Mouse (Mus musculus) intestine, embryonic 14.5 days (tissue): ENCODE results near the gene Gramd1b. TPM values are rescaled to one million over a fixed set of nuclear protein-coding genes. Genes with fewer than 3 reads are reported as not detected.

Experiments
- ATAC-seq: fragments of 200-750 bp; cut with Nextera tagmentation; replicated peaks from 2 replicates; pipeline ENCODE4 v1.8.0; 2017; ENCODE audit warnings: low read depth, moderate number of reproducible peaks, moderate TSS enrichment, moderate library complexity; ENCODE audit not compliant: low FRiP score, low TSS enrichment
- DNase-seq: peaks from one replicate; pipeline ENCODE4 v3.0.0-alpha.2; 2018; ENCODE audit warnings: low spot score
- H3K27ac ChIP-seq: fragments of 300-500 bp; sonication (generic); 2 replicates; pipeline ENCODE4 v1.5.1; 2014; ENCODE audit warnings: low read depth, mild to moderate bottlenecking, control low read depth
- H3K27me3 ChIP-seq: fragments of 300-500 bp; sonication (generic); replicated peaks from 2 replicates; pipeline ENCODE4 v1.6.1; 2014; ENCODE audit warnings: low read length, control low read depth; ENCODE audit not compliant: control insufficient read depth, insufficient read depth
- H3K36me3 ChIP-seq: fragments of 300-500 bp; sonication (generic); 2 replicates; pipeline ENCODE4 v1.6.1; 2014; ENCODE audit warnings: low read length, control low read depth; ENCODE audit not compliant: control insufficient read depth, insufficient read depth
- H3K4me1 ChIP-seq: fragments of 300-500 bp; sonication (generic); replicated peaks from 2 replicates; pipeline ENCODE4 v1.6.1; 2014; ENCODE audit warnings: low read length, control low read depth, mixed read lengths; ENCODE audit not compliant: control insufficient read depth, insufficient read depth
- H3K4me2 ChIP-seq: fragments of 300-500 bp; sonication (generic); 2 replicates; pipeline ENCODE4 v1.6.1; 2014; ENCODE audit warnings: low read length
- H3K4me3 ChIP-seq: fragments of 300-500 bp; sonication (generic); 2 replicates; pipeline ENCODE4 v1.5.1; 2014; ENCODE audit warnings: low read depth, low read length, control low read depth, mixed read lengths
- H3K9ac ChIP-seq: fragments of 300-500 bp; sonication (generic); 2 replicates; pipeline ENCODE4 v1.6.1; 2014; ENCODE audit warnings: mild to moderate bottlenecking, low read length
- H3K9me3 ChIP-seq: fragments of 300-500 bp; sonication (generic); 2 replicates; pipeline ENCODE4 v1.6.1; 2016; ENCODE audit warnings: low read length, control low read depth; ENCODE audit not compliant: control insufficient read depth
- WGBS: fragments of 180-500 bp; shearing (Covaris S2); extraction: QIAGEN DNeasy Blood & Tissue Kit; methylation state at CpG from one replicate; pipeline ENCODE4 v1.1.7; 2014; 5-methylcytosine and 5-hydroxymethylcytosine counted together
- polyA plus RNA-seq: library from polyadenylated mRNA; unstranded; fragments of >200 nt; fragmentation: Nextera tagmentation; extraction: Ambion mirVana; gene quantifications from 2 replicates; pipeline ENCODE4 v1.2.1, GENCODE M21; 2014

The Gramd1b gene
- polyA plus RNA-seq, 1 experiment from 2014 or later: 3.5 TPM

- Histone ChIP-seq H3K9me3 (no peaks in the 10 kb centered on the region), H3K9ac (no peak overlapping the region), H3K4me1 (peaks cover 7% of the 10 kb centered on the region), H3K4me2 (no peak overlapping the region), H3K4me3 (no peak overlapping the region), H3K27ac (no peak overlapping the region), H3K36me3 (no peaks in the 10 kb centered on the region; the same call in 1 of the 2 replicates), H3K27me3 (no peaks in the 10 kb centered on the region)
- no peak for DNase-seq
- WGBS: 76% methylated on average over 5 of the region's 5 CpGs
- ATAC-seq: no peak
Measured at GRCm38 (mm10) chr9:40318771-40319170, 212.4 kb downstream of the Gramd1b start.

GRCm38 (mm10) chr9:40317735-40318134 lies 213.4 kb downstream of the Gramd1b start:
- H3K9me3 ChIP-seq: no peaks in the 10 kb centered on the region
- H3K36me3 ChIP-seq: no peaks in the 10 kb centered on the region; the same call in 1 of the 2 replicates
- ATAC-seq (no peak), DNase-seq (no peak)
- no peak overlapping the region for H3K27ac ChIP-seq
- no peak overlapping the region for H3K4me3 ChIP-seq
- H3K9ac ChIP-seq: no peak overlapping the region
- no peak overlapping the region for H3K4me2 ChIP-seq
- H3K4me1 ChIP-seq: peaks cover 7% of the 10 kb centered on the region
- WGBS: 90% methylated on average over 4 of the region's 4 CpGs
- no peaks in the 10 kb centered on the region for H3K27me3 ChIP-seq

GRCm38 (mm10) chr9:40316865-40317660 lies 214.1 kb downstream of the Gramd1b start:
- no peak overlapping the region for H3K4me3 ChIP-seq
- no peaks in the 10 kb centered on the region; the same call in 1 of the 2 replicates for H3K36me3 ChIP-seq
- ATAC-seq (no peak), DNase-seq (no peak)
- no peak overlapping the region for H3K4me2 ChIP-seq
- 86% methylated on average over 9 of the region's 9 CpGs for WGBS
- no peaks in the 10 kb centered on the region for H3K27me3 ChIP-seq
- H3K9ac ChIP-seq: no peak overlapping the region
- no peaks in the 10 kb centered on the region for H3K9me3 ChIP-seq
- H3K4me1 ChIP-seq: peaks cover 7% of the 10 kb centered on the region
- no peak overlapping the region for H3K27ac ChIP-seq

GRCm38 (mm10) chr9:40311813-40312212 lies 219.4 kb downstream of the Gramd1b start:
- 76% methylated on average over 9 of the region's 9 CpGs for WGBS
- ATAC-seq: no peak

GRCm38 (mm10) chr9:40309876-40310275 lies 221.3 kb downstream of the Gramd1b start:
- no peak overlapping the region for H3K4me2 ChIP-seq
- peaks cover 26% of the 10 kb centered on the region for H3K36me3 ChIP-seq
- DNase-seq: no peak
- no peak overlapping the region for H3K4me3 ChIP-seq
- no peak for ATAC-seq
- no peaks in the 10 kb centered on the region for H3K4me1 ChIP-seq
- H3K9ac ChIP-seq: no peak overlapping the region
- H3K27ac ChIP-seq: no peak overlapping the region
- H3K9me3 ChIP-seq: no peaks in the 10 kb centered on the region
- 95% methylated on average over 6 of the region's 6 CpGs for WGBS
- no peaks in the 10 kb centered on the region for H3K27me3 ChIP-seq

More at GRCm38 (mm10) chr9:40311813-40312212, 219.4 kb downstream of the Gramd1b start:
- Histone ChIP-seq H3K4me3 (no peak overlapping the region), H3K4me1 (no peaks in the 10 kb centered on the region), H3K4me2 (no peak overlapping the region), H3K36me3 (peaks cover 11% of the 10 kb centered on the region), H3K9ac (no peak overlapping the region), H3K9me3 (no peaks in the 10 kb centered on the region), H3K27me3 (no peaks in the 10 kb centered on the region), H3K27ac (no peak overlapping the region)
- no peak for DNase-seq

- ATAC-seq (no peak), DNase-seq (no peak)
- H3K4me3 ChIP-seq: no peak overlapping the region
- no peaks in the 10 kb centered on the region for H3K9me3 ChIP-seq
- H3K27ac ChIP-seq: no peak overlapping the region
- H3K4me2 ChIP-seq: no peak overlapping the region
- peaks cover 33% of the 10 kb centered on the region for H3K36me3 ChIP-seq
- H3K4me1 ChIP-seq: no peaks in the 10 kb centered on the region
- H3K9ac ChIP-seq: no peak overlapping the region
- WGBS: 85% methylated on average over 3 of the region's 3 CpGs
- H3K27me3 ChIP-seq: no peaks in the 10 kb centered on the region
Measured at GRCm38 (mm10) chr9:40307311-40307710, 223.9 kb downstream of the Gramd1b start.

- WGBS: 94% methylated on average over 8 of the region's 8 CpGs
- DNase-seq (no peak), ATAC-seq (no peak)
- no peak overlapping the region for H3K4me3 ChIP-seq
- no peaks in the 10 kb centered on the region for H3K27me3 ChIP-seq
- no peak overlapping the region for H3K4me2 ChIP-seq
- no peak overlapping the region for H3K27ac ChIP-seq
- no peaks in the 10 kb centered on the region for H3K9me3 ChIP-seq
- H3K36me3 ChIP-seq: peaks cover 40% of the 10 kb centered on the region
- no peaks in the 10 kb centered on the region for H3K4me1 ChIP-seq
- H3K9ac ChIP-seq: no peak overlapping the region
Measured at GRCm38 (mm10) chr9:40304243-40304642, 226.9 kb downstream of the Gramd1b start.

- no peak for ATAC-seq
- WGBS: 85% methylated on average over 8 of the region's 8 CpGs
Measured at GRCm38 (mm10) chr9:40302375-40302774, 228.8 kb downstream of the Gramd1b start.

GRCm38 (mm10) chr9:40301475-40301874 lies 229.7 kb downstream of the Gramd1b start:
- no peaks in the 10 kb centered on the region for H3K9me3 ChIP-seq
- no peak overlapping the region for H3K4me3 ChIP-seq
- H3K27ac ChIP-seq: no peak overlapping the region
- no peak for DNase-seq
- no peaks in the 10 kb centered on the region for H3K27me3 ChIP-seq
- 83% methylated on average over 5 of the region's 5 CpGs for WGBS
- no peaks in the 10 kb centered on the region for H3K4me1 ChIP-seq
- no peak for ATAC-seq
- H3K9ac ChIP-seq: no peak overlapping the region
- H3K4me2 ChIP-seq: no peak overlapping the region
- H3K36me3 ChIP-seq: peaks cover 26% of the 10 kb centered on the region

More at GRCm38 (mm10) chr9:40302375-40302774, 228.8 kb downstream of the Gramd1b start:
- no peak overlapping the region for H3K27ac ChIP-seq
- no peak overlapping the region for H3K4me3 ChIP-seq
- no peak overlapping the region for H3K9ac ChIP-seq
- H3K9me3 ChIP-seq: no peaks in the 10 kb centered on the region
- H3K4me1 ChIP-seq: no peaks in the 10 kb centered on the region
- H3K36me3 ChIP-seq: peaks cover 31% of the 10 kb centered on the region
- H3K27me3 ChIP-seq: no peaks in the 10 kb centered on the region
- no peak overlapping the region for H3K4me2 ChIP-seq
- DNase-seq: no peak
